Mouse (Mus musculus): ENCODE results near the gene Eif2ak2. TPM values are rescaled to one million over a fixed set of nuclear protein-coding genes. Genes with fewer than 3 reads are reported as not detected.
A peak's percentile ranks its signal among the peaks of the same experiment; 100 is the strongest.

Eif2ak2 gene
- total and polyA plus RNA-seq, 3 experiments, result 14.1 to 18.1 TPM; not detected in 1

GRCm38 (mm10) chr17:78834856-78835835 is 47.2 kb downstream of the Eif2ak2 start, which contains the start of the genes Heatr5b and Gpatch11:
Gene Heatr5b (minus strand): TSS chr17:78835364.
Gene Gpatch11 (plus strand): TSS chr17:78835567.
- peak; percentile 98 for DNase-seq (ENCODE audit: low read depth, low spot score)
- Histone ChIP-seq H3K4me3 (ENCODE audit: control insufficient read depth in 1 of 2, insufficient read depth in 1 of 2, low read depth in 2 of 2, low read length in 2 of 2) (peak within 1 kb of the TSS; percentile 94 to 100), H3K4me1 (ENCODE audit: control insufficient read depth in 1 of 2, insufficient read depth in 2 of 2, low read length in 2 of 2) (peaks cover 4 to 9% of the 10 kb centered on the region in 2 experiments), H3K27ac (ENCODE audit: control insufficient read depth, low read depth, low read length) (peak within 1 kb of the TSS; percentile 59), H3K9me3 (replicated peaks; ENCODE audit: insufficient read depth, low read length) (no peaks in the 10 kb centered on the region), H3K79me2 (ENCODE audit: control insufficient read depth, insufficient read depth, low read length, poor library complexity) (peaks cover 4% of the 10 kb centered on the region; the same call in 1 of the 2 replicates), H3K9ac (ENCODE audit: control insufficient read depth, low read depth, low read length, poor library complexity, severe bottlenecking) (peak within 1 kb of the TSS; percentile 94), H3K36me3 (ENCODE audit: control insufficient read depth in 1 of 2, insufficient read depth in 2 of 2, low read length in 2 of 2) (peaks cover 0 to 13% of the 10 kb centered on the region in 2 experiments; a peak in 2 of 4 replicates), H3K27me3 (ENCODE audit: control insufficient read depth in 1 of 2, insufficient read depth in 2 of 2, low read length in 2 of 2) (no peaks in the 10 kb centered on the region)
- TF ChIP-seq HCFC1 (IDR thresholded peaks at IDR 0.05; ENCODE audit: low read depth, low read length) (peak; percentile 80; the same call in 1 of the 2 replicates), ELF1 (IDR thresholded peaks at IDR 0.05; ENCODE audit: low read depth, low read length) (peak; percentile 87), SMC3 (IDR thresholded peaks at IDR 0.05; ENCODE audit: low read depth, low read length) (no peak), MYB (IDR thresholded peaks at IDR 0.05; ENCODE audit: low read depth, low read length) (no peak), TCF12 (IDR thresholded peaks at IDR 0.05; ENCODE audit: low read depth, low read length) (peak; percentile 41; the same call in 1 of the 2 replicates), USF2 (IDR thresholded peaks at IDR 0.05; ENCODE audit: borderline replicate concordance in 1 of 2, insufficient read depth in 1 of 2, low read depth in 1 of 2, low read length in 2 of 2) (no peak), ZMIZ1 (IDR thresholded peaks at IDR 0.05; ENCODE audit: low read depth, low read length) (peak; percentile 92), MYC (IDR thresholded peaks at IDR 0.05; ENCODE audit: low read depth, low read length) (no peak), SIN3A (IDR thresholded peaks at IDR 0.05; ENCODE audit: low read length) (peak; percentile 79), ZNF384 (IDR thresholded peaks at IDR 0.05; ENCODE audit: low read depth, low read length) (no peak), CTCF (IDR thresholded peaks at IDR 0.05 in 2 of 3, conservative IDR thresholded peaks at IDR 0.05 in 1 of 3; ENCODE audit: control insufficient read depth in 1 of 3, insufficient read depth in 1 of 3, low read depth in 2 of 3, low read length in 3 of 3, poor library complexity in 1 of 3, severe bottlenecking in 1 of 3) (no peak), POLR2A (IDR thresholded peaks at IDR 0.05; ENCODE audit: control insufficient read depth in 1 of 2, insufficient read depth in 1 of 2, low read depth in 1 of 2, low read length in 2 of 2, poor library complexity in 1 of 2) (peak; percentile 87 to 89), MEF2A (IDR thresholded peaks at IDR 0.05; ENCODE audit: extremely low read depth, insufficient replicate concordance, low read depth, low read length, poor library complexity, severe bottlenecking) (no peak), NRF1 (IDR thresholded peaks at IDR 0.05; ENCODE audit: insufficient read depth, low read depth, low read length, poor library complexity, severe bottlenecking) (peak; percentile 99; the same call in 1 of the 2 replicates), TAL1 (IDR thresholded peaks at IDR 0.05; ENCODE audit: low read length) (no peak), ETS1 (IDR thresholded peaks at IDR 0.05; ENCODE audit: low read depth, low read length) (no peak), MXI1 (IDR thresholded peaks at IDR 0.05; ENCODE audit: low read depth, low read length) (peak; percentile 51), POLR2AphosphoS5 (IDR thresholded peaks at IDR 0.05; ENCODE audit: borderline replicate concordance, low read depth, low read length) (no peak), POLR2AphosphoS2 (IDR thresholded peaks at IDR 0.05; ENCODE audit: low read length) (peak; percentile 94; the same call in 1 of the 2 replicates), CHD2 (IDR thresholded peaks at IDR 0.05; ENCODE audit: low read length) (no peak), ZC3H11A (IDR thresholded peaks at IDR 0.05; ENCODE audit: low read depth, low read length) (no peak), E2F4 (IDR thresholded peaks at IDR 0.05; ENCODE audit: borderline replicate concordance, low read depth, low read length) (no peak), TBP (IDR thresholded peaks at IDR 0.05; ENCODE audit: low read depth, low read length) (peak; percentile 10; the same call in 1 of the 2 replicates), RAD21 (IDR thresholded peaks at IDR 0.05; ENCODE audit: low read depth, low read length) (no peak), KAT2A (conservative IDR thresholded peaks at IDR 0.05; ENCODE audit: low read depth, low read length) (peak; percentile 31; the same call in 1 of the 2 replicates), ZKSCAN1 (IDR thresholded peaks at IDR 0.05; ENCODE audit: low read depth, low read length) (no peak), CHD1 (IDR thresholded peaks at IDR 0.05; ENCODE audit: low read depth, low read length) (0 out of 2 replicates have a peak, but pooled peaks have one; percentile 23), GABPA (IDR thresholded peaks at IDR 0.05; ENCODE audit: low read depth, low read length) (no peak), MAX (IDR thresholded peaks at IDR 0.05; ENCODE audit: low read length) (no peak; the same call in 1 of the 2 replicates), UBTF (IDR thresholded peaks at IDR 0.05; ENCODE audit: borderline replicate concordance, insufficient read depth, low read depth, low read length) (no peak), GATA1 (IDR thresholded peaks at IDR 0.05; ENCODE audit: low read depth, low read length) (no peak), MAZ (IDR thresholded peaks at IDR 0.05; ENCODE audit: low read depth, low read length) (0 out of 2 replicates have a peak, but pooled peaks have one; percentile 10), USF1 (IDR thresholded peaks at IDR 0.05; ENCODE audit: low read depth, low read length) (no peak), NELFE (IDR thresholded peaks at IDR 0.05; ENCODE audit: low read depth, low read length) (peak; percentile 80)

Measured in MEL (cell line).